In genomic region chr8:41573027-41573885, GRCm38 (mm10) we compare ENCODE assay signal across 8 mouse cellular contexts.
DNase-seq lines count a peak whose midpoint lies in the region; ATAC-seq and TF ChIP-seq lines count a peak whose summit lies in the region.

No protein-coding gene starts in this region.

- ATAC-seq in hindbrain, embryonic 13.5 days (ENCODE audit: low FRiP score) = peak; percentile 91
- ATAC-seq in megakaryocyte-erythroid progenitor cell, adult 5-6 weeks (replicated peaks; ENCODE audit: low FRiP score, low TSS enrichment, poor library complexity, severe bottlenecking) = no peak

- no peak overlapping the region for H3K9ac ChIP-seq in hindbrain, embryonic 13.5 days

- WGBS in hindbrain, embryonic 13.5 days = 36% methylated on average over 10 of the region's 10 CpGs

- H3K9me3 ChIP-seq in hindbrain, embryonic 13.5 days = no peaks in the 10 kb centered on the region

- TF ChIP-seq CTCF in embryonic fibroblast, embryonic 13.5 days (IDR thresholded peaks at IDR 0.05; ENCODE audit: borderline replicate concordance, insufficient read depth, low read length) = peak; percentile 15; the same call in 1 of the 2 replicates

- no peaks in the 10 kb centered on the region for H3K36me3 ChIP-seq in hindbrain, embryonic 13.5 days

- peak; percentile 79 for DNase-seq in Muller cell, postnatal 12 days (ENCODE audit: inconsistent ontology term)
- DNase-seq in brain, adult 2 months (ENCODE audit: low read depth, low spot score) = peak; percentile 90
- DNase-seq in layer of hippocampus, postnatal 10 days (ENCODE audit: low spot score in 2 of 2) = peak; percentile 92
- DNase-seq in lung, postnatal 25 days (ENCODE audit: low spot score) = peak; percentile 47
- peak; percentile 57 to 64 for DNase-seq in right cerebral cortex, postnatal 36 days (ENCODE audit: low spot score in 2 of 2)

- H3K4me1 ChIP-seq in embryonic fibroblast, embryonic 13.5 days (ENCODE audit: control insufficient read depth, insufficient read depth, low read length) = no peaks in the 10 kb centered on the region
- 0 out of 2 replicates have a peak, but pooled peaks cover 4% of the 10 kb centered on the region for H3K4me1 ChIP-seq in hindbrain, embryonic 13.5 days (replicated peaks)

- H3K4me2 ChIP-seq in hindbrain, embryonic 13.5 days = no peak overlapping the region

- no peaks in the 10 kb centered on the region for H3K27me3 ChIP-seq in hindbrain, embryonic 13.5 days

- TF ChIP-seq POLR2A in embryonic fibroblast, embryonic 13.5 days (IDR thresholded peaks at IDR 0.05; ENCODE audit: low read depth, low read length) = no peak

- H3K4me3 ChIP-seq in embryonic fibroblast, embryonic 13.5 days (ENCODE audit: insufficient read depth, low read length) = no peak overlapping the region
- no peak overlapping the region for H3K4me3 ChIP-seq in hindbrain, embryonic 13.5 days

- no peak overlapping the region for H3K27ac ChIP-seq in embryonic fibroblast, embryonic 13.5 days (ENCODE audit: insufficient read depth, low read length)
- no peak overlapping the region for H3K27ac ChIP-seq in hindbrain, embryonic 13.5 days
